Mouse (Mus musculus) gastrocnemius, postnatal 25 days (tissue): ENCODE measurements around the gene Syt12. TPM values are rescaled to one million over a fixed set of nuclear protein-coding genes. Genes with fewer than 3 reads are reported as not detected.

Experiments used
- DNase-seq: peaks from one replicate; pipeline ENCODE4 v3.0.0; 2022
- total RNA-seq, 2 experiments: library from RNA; stranded (reverse); gene quantifications; 1 replicate in 1 of 2; 2 replicates in 1 of 2; pipeline ENCODE4 v1.2.3; 2021

Syt12 gene
- total RNA-seq, 2 experiments from 2014 or later: 6.5 to 8.5 TPM

- DNase-seq: peak; percentile 50
Observed at GRCm38 (mm10) chr19:4446661-4447420, 30.4 kb downstream of the Syt12 start.

GRCm38 (mm10) chr19:4442408-4442807 is 34.8 kb downstream of the Syt12 start:
- DNase-seq: peak; percentile 41

GRCm38 (mm10) chr19:4441621-4442161 is 35.6 kb downstream of the Syt12 start:
- DNase-seq: no peak

GRCm38 (mm10) chr19:4441090-4441591 is 36.1 kb downstream of the Syt12 start:
- no peak for DNase-seq

- no peak for DNase-seq
Observed at GRCm38 (mm10) chr19:4440222-4440621, 37.0 kb downstream of the Syt12 start.

- peak; percentile 43 for DNase-seq
Observed at GRCm38 (mm10) chr19:4439161-4439801, 38.0 kb downstream of the Syt12 start, which contains the start of gene Rhod. Gene Rhod, minus strand, starts transcription at chr19:4439432.

- DNase-seq: no peak
Observed at GRCm38 (mm10) chr19:4438791-4439160, 38.5 kb downstream of the Syt12 start.

- DNase-seq: no peak
Observed at GRCm38 (mm10) chr19:4437886-4438285, 39.4 kb downstream of the Syt12 start.

GRCm38 (mm10) chr19:4436254-4436653 is 41.0 kb downstream of the Syt12 start:
- no peak for DNase-seq

- no peak for DNase-seq
Observed at GRCm38 (mm10) chr19:4434999-4435398, 42.2 kb downstream of the Syt12 start.

- no peak for DNase-seq
Observed at GRCm38 (mm10) chr19:4433756-4434155, 43.5 kb downstream of the Syt12 start.

GRCm38 (mm10) chr19:4430091-4430620 is 47.1 kb downstream of the Syt12 start:
- no peak for DNase-seq

GRCm38 (mm10) chr19:4425610-4426366 is 51.5 kb downstream of the Syt12 start:
- no peak for DNase-seq

GRCm38 (mm10) chr19:4423021-4423420 is 54.2 kb downstream of the Syt12 start:
- DNase-seq: no peak

GRCm38 (mm10) chr19:4422581-4422980 is 54.7 kb downstream of the Syt12 start:
- DNase-seq: no peak

- peak; percentile 23 for DNase-seq
Observed at GRCm38 (mm10) chr19:4420153-4420910, 56.9 kb downstream of the Syt12 start.

- no peak for DNase-seq
Observed at GRCm38 (mm10) chr19:4419711-4420110, 57.5 kb downstream of the Syt12 start.

GRCm38 (mm10) chr19:4417713-4418112 is 59.5 kb downstream of the Syt12 start:
- DNase-seq: no peak

- DNase-seq: peak; percentile 28
Observed at GRCm38 (mm10) chr19:4417183-4417582, 60.1 kb downstream of the Syt12 start.

GRCm38 (mm10) chr19:4414631-4415030 is 62.6 kb downstream of the Syt12 start:
- DNase-seq: no peak

- DNase-seq: no peak
Observed at GRCm38 (mm10) chr19:4409062-4409461, 68.2 kb downstream of the Syt12 start.
